Mouse (Mus musculus) heart, postnatal 4 days (tissue): ENCODE data around the gene Mmgt2. TPM values are rescaled to one million over a fixed set of nuclear protein-coding genes. Genes with fewer than 3 reads are reported as not detected.
A peak's percentile ranks its signal among the peaks of the same experiment; 100 is the strongest.

Experiments used
- DNase-seq: peaks from one replicate; pipeline ENCODE4 v3.0.0; 2021
- total RNA-seq, 2 experiments: library from RNA; stranded (reverse); gene quantifications; 2 replicates each; pipeline ENCODE4 v1.2.3; 2021

Mmgt2 gene
- total RNA-seq: 10 to 100 TPM; 18.5 to 20.9 TPM

DNA sequence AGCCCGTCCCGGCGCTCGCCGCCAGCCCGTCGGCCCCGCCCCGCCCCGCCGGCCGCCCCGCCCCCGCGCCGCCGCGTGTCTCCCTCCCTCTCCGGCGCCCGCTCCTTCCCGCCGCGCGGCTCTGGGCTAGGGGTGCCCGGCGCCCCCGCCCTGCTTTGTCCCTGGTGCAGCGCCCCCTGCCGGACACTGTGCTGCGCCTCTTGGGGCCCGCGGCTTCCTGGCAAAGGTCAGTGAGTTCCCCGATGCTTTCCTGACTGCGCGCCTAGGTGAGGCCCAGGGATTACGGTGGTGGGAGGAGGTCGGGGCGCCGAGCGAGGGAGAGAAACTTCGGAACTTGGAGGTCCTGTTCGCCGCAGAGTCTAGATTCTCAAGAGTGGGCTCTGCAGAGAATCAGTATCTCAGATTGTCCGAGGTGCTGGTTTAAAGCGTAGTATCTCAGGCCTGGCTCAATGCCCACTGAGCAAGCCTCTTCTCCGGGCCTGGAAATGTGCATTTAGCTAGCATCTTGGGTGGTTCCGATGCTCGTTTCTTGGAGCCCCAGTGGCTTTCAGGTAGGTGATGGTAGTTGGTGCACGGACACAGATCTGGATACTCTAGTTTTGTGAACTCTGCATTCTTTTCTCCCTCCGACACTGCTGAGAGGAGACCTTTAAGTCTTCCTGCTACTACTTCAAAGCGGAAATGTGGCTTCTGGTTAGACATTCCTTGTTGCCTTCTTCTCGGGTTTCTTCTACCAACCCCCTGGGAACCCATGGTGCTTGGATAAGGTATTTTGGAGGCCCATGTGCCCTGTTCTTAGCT, at the start of gene Mmgt2:
TSS of gene Mmgt2 (plus strand) at position 74 of the 801 bp plus-strand sequence.
- peak; percentile 99 for DNase-seq

DNA sequence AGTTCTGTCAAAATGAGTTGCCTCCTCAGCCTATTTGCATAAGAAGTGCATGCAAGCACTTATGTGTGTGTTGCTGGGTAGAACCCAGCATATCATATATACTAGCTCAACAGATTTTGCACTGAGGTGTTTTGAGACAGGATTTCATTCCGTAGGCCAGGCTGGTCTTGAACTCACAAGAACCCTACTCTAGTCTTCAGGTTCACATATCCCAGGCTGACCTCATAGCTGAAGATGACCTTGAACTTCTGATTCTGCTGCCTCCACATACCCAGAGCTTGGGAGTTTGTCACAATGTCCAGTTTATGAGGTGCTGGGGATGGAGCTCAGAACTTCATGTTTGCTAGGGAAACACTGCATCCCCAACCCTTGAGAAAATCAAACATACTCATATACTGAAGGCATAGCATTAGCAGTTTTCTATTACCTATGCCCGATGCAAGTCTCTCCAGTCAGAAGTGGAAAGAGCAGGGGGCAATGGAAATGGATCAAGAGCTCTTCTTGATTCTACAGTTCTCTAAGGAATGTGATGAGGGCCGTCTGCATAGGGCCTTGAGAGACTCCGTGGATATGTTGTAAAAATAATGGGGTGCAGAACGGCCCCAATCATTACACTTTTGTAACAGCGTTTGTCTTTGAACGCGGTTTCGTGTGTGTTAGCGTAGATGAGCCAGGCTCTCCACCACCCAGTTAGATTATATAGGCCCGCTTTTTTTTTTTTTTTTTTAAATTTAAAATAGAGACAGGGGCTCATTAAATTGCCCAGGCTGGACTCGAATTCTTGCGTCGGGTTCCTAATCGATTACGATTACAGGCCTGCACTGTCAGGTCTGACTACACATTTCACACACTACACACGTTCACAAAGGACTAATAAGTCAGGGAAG, 46.5 kb upstream of the Mmgt2 start:
- DNase-seq: no peak

DNA sequence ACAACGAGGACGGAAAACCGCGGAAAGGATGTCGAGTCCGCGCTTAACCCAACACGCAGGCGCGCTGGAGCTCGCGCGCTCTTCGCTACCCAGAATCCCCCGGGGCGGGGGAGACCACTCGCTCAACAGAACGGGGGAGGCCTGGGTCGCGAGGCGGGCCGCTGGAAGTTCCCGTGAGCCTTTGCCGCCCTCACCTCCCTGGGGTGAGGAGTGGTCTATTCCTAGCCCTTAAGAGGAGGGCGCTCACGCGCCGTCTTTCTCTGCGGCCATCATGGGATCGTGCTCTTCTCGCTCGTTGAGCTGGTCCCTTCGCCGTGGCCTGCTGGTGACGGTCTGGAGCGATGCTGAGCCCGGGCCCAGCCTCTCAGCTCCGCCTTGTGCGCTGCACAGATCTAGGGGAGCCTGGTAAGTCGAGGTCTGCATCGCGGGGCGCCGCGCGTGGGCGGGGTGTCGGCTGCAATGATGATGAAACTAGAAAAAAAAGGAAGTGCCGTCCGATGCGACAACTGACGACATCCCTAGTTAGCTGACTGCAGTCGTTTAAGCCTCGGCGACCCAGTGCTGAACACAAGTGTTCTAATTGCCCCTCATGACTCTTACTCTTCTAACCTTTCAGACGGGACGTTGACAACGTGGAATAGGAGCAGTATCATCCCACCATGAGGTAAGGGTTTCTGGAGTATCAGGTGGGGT, 45.7 kb upstream of the Mmgt2 start:
- DNase-seq: peak; percentile 97

- DNase-seq: peak; percentile 29
These were observed 45.0 kb upstream of the Mmgt2 start for GRCm38 (mm10) chr11:62603312-62604056.

GRCm38 (mm10) chr11:62604123-62604706, 44.2 kb upstream of the Mmgt2 start:
- no peak for DNase-seq

DNA sequence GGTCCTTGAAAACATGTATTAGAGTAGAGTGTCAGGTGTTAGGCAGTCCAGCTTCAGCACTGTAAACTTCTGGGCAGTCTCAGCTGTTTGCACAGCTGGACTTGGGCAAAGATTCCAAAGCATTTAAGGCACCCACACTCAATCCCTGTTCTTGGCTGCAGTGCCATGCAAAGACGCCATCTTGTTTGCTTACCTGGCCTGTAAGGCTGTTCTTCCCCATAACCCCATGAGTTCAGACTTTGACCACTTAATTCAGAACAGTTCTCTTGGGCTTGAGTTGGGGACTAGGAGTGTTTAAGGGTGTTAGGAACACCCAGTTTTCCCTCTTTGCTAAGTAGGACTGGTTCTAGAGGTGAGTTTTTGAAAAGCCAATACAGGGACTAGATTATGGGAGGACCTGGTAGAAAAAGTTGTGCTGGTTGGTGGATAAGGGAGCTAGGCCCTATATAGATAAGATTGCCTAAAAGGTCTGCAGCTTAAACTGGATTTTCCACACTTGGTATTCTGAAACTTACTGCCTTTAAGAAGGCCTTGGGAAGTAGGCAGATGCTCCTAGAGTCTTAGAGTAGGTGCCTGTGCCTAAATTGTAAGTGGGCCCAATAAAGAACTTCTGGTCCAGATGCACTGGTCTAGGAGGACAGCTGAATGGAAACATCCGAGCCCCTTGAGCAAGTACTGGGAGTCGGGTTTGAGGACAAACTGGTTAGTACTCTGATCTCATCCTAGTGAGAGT, 43.4 kb upstream of the Mmgt2 start:
- no peak for DNase-seq

GRCm38 (mm10) chr11:62605619-62606298, 42.7 kb upstream of the Mmgt2 start:
- DNase-seq: no peak

- no peak for DNase-seq
These were observed 41.9 kb upstream of the Mmgt2 start for GRCm38 (mm10) chr11:62606299-62607169.

- DNase-seq: no peak
These were observed 41.1 kb upstream of the Mmgt2 start for GRCm38 (mm10) chr11:62607170-62607951.

- DNase-seq: no peak
These were observed 40.6 kb upstream of the Mmgt2 start for GRCm38 (mm10) chr11:62607952-62608201.

GRCm38 (mm10) chr11:62608826-62609675, 39.4 kb upstream of the Mmgt2 start:
- DNase-seq: no peak

- no peak for DNase-seq
These were observed 38.2 kb upstream of the Mmgt2 start for GRCm38 (mm10) chr11:62610304-62610703.

GRCm38 (mm10) chr11:62612604-62613003, 35.9 kb upstream of the Mmgt2 start:
- DNase-seq: no peak

- peak; percentile 98 for DNase-seq
These were observed 34.7 kb upstream of the Mmgt2 start for GRCm38 (mm10) chr11:62613657-62614365.

DNA sequence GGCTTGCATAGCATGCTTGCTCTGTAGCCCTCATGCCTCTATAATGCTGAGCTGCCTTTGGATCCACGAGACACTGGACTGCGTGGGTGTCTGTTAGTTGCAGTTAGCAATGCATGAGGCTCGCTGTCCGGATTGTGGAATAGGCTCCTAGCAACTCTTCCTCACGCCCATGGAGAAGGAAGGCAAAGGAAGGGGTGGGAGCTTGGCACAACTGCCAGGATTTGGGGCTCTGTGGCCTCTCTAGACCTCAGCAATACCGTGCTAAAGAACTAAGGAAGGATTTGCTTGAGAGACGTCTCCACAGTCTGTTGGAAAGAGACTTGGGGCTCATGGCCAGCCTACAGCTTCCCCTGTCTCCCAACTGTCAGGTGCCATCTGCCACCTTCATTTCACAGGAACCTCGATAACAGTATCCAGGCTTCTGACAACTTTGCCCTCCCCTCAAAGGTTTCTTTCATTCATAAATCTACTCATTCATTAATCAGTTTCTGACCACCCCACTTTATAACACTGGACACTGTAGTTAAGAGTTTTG, 33.5 kb upstream of the Mmgt2 start:
- no peak for DNase-seq

- no peak for DNase-seq
These were observed 33.0 kb upstream of the Mmgt2 start for GRCm38 (mm10) chr11:62615456-62615855.

- DNase-seq: no peak
These were observed 27.4 kb upstream of the Mmgt2 start for GRCm38 (mm10) chr11:62621079-62621478.
